Mouse (Mus musculus) midbrain, postnatal 0 days (tissue): Measurements from ENCODE around the gene Fat4. TPM values are rescaled to one million over a fixed set of nuclear protein-coding genes. Genes with fewer than 3 reads are reported as not detected.

Experiments used
- ATAC-seq: fragments of 200-750 bp; cut with Nextera tagmentation; 2 replicates; pipeline ENCODE4 v1.8.0; 2017; ENCODE audit warnings: moderate number of reproducible peaks, mild to moderate bottlenecking, moderate TSS enrichment, moderate library complexity; ENCODE audit not compliant: low FRiP score
- DNase-seq: peaks from one replicate; pipeline ENCODE4 v3.0.0-alpha.2; 2015; ENCODE audit warnings: low spot score
- H3K27ac ChIP-seq: fragments of 300-500 bp; sonication (generic); 2 replicates; pipeline ENCODE4 v1.5.1; 2014; ENCODE audit warnings: low read depth, mild to moderate bottlenecking, low read length, mixed read lengths
- H3K27me3 ChIP-seq: fragments of 300-500 bp; sonication (generic); 2 replicates; pipeline ENCODE4 v1.6.1; 2014; ENCODE audit warnings: low read length, control low read depth, mixed read lengths; ENCODE audit not compliant: insufficient read depth
- H3K36me3 ChIP-seq: fragments of 300-500 bp; sonication (generic); 2 replicates; pipeline ENCODE4 v1.6.1; 2014; ENCODE audit warnings: low read length, control low read depth, mixed read lengths; ENCODE audit not compliant: insufficient read depth
- H3K4me1 ChIP-seq: fragments of 300-500 bp; sonication (generic); 2 replicates; pipeline ENCODE4 v1.6.1; 2014; ENCODE audit warnings: mild to moderate bottlenecking, control low read depth, antibody characterized with exemption, low read length, mixed read lengths; ENCODE audit not compliant: insufficient read depth
- H3K4me2 ChIP-seq: fragments of 300-500 bp; sonication (generic); 2 replicates; pipeline ENCODE4 v1.6.1; 2014; ENCODE audit warnings: low read depth, mild to moderate bottlenecking, low read length, mixed read lengths; ENCODE audit not compliant: poor library complexity, severe bottlenecking
- H3K4me3 ChIP-seq: fragments of 300-500 bp; sonication (generic); 2 replicates; pipeline ENCODE4 v1.5.1; 2014; ENCODE audit warnings: low read depth, mild to moderate bottlenecking, low read length, moderate library complexity
- H3K9ac ChIP-seq: fragments of 300-500 bp; sonication (generic); replicated peaks from 2 replicates; pipeline ENCODE4 v1.6.1; 2014; ENCODE audit warnings: mild to moderate bottlenecking, low read length, moderate library complexity, mixed read lengths; ENCODE audit not compliant: poor library complexity, severe bottlenecking
- H3K9me3 ChIP-seq: fragments of 300-500 bp; sonication (generic); 2 replicates; pipeline ENCODE4 v1.6.1; 2016; ENCODE audit warnings: low read length, control low read depth
- CTCF ChIP-seq: IDR thresholded peaks from 2 replicates; pipeline ENCODE4 v1.5.1; 2016; ENCODE audit warnings: antibody characterized with exemption, mild to moderate bottlenecking
- WGBS: fragments of 180-500 bp; shearing (Covaris S2); extraction: QIAGEN DNeasy Blood & Tissue Kit; methylation state at CpG from one replicate; pipeline ENCODE4 v1.1.7; 2014; 5-methylcytosine and 5-hydroxymethylcytosine counted together
- polyA plus RNA-seq: library from polyadenylated mRNA; unstranded; fragments of >200 nt; fragmentation: Nextera tagmentation; extraction: Ambion mirVana; gene quantifications from 2 replicates; pipeline ENCODE4 v1.2.1, GENCODE M21; 2015
- total RNA-seq: library from RNA; depleted of rRNA; stranded (reverse); fragments of >200 nt; gene quantifications from 2 replicates; pipeline ENCODE4 v1.2.3, GENCODE M21; 2014

Fat4 gene
- total and polyA plus RNA-seq, 2 experiments from 2014 or later, result 5.0 to 79.1 TPM

DNA sequence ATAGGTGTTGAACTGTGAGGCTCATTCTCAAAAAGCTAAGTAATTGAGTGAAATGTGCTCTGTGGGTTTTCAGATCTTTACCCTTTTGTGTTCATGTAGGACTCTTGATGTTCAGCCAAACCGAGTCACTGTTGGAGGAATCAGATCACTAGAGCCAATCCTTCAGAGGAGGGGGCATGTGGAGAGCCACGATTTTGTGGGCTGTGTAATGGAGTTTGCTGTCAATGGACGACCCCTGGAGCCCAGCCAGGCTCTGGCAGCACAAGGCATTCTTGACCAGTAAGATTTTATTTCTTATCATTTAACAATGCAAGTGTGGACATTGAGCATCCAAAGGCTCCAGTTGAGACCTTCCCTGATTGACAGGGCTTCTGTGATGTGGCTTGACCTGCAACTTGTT lies 113.3 kb downstream of the Fat4 start:
- no peaks in the 10 kb centered on the region for H3K4me1 ChIP-seq
- WGBS, result 52% methylated on average over 3 of the region's 3 CpGs
- ATAC-seq (no peak), DNase-seq (peak; percentile 25)
- no peaks in the 10 kb centered on the region for H3K27me3 ChIP-seq
- H3K4me2 ChIP-seq, result no peak overlapping the region
- TF ChIP-seq CTCF, result no peak
- H3K27ac ChIP-seq, result no peak overlapping the region
- peaks cover 22% of the 10 kb centered on the region for H3K36me3 ChIP-seq
- H3K9me3 ChIP-seq, result no peaks in the 10 kb centered on the region
- H3K4me3 ChIP-seq, result no peak overlapping the region
- H3K9ac ChIP-seq, result no peak overlapping the region

DNA sequence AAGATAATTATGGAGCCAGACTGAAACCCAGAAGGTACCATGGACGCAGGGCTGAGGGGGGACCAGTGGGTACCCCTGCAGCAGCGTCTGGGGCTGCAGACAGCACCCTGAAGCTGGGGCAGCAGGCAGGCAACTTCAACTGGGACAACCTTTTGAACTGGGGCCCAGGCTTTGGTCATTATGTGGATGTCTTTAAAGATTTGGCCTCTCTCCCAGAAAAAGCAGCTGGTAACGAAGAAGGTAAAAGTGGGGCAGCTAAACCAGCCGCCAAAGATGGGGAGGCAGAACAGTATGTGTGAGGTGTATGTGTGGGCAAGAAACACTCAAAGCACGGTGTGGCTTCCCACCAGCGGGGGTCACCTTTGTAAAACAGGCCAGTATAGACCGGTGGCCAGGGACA lies 123.8 kb downstream of the Fat4 start:
- no peak overlapping the region for H3K4me2 ChIP-seq
- peak; percentile 50 for DNase-seq
- H3K4me3 ChIP-seq, result no peak overlapping the region
- no peaks in the 10 kb centered on the region for H3K9me3 ChIP-seq
- H3K9ac ChIP-seq, result no peak overlapping the region
- H3K36me3 ChIP-seq, result peaks cover 22% of the 10 kb centered on the region
- no peaks in the 10 kb centered on the region for H3K4me1 ChIP-seq
- no peak overlapping the region for H3K27ac ChIP-seq
- TF ChIP-seq CTCF, result no peak
- WGBS, result 66% methylated on average over 7 of the region's 7 CpGs
- 0 out of 2 replicates have a peak, but pooled peaks have one; percentile 27 for ATAC-seq
- H3K27me3 ChIP-seq, result no peaks in the 10 kb centered on the region

DNA sequence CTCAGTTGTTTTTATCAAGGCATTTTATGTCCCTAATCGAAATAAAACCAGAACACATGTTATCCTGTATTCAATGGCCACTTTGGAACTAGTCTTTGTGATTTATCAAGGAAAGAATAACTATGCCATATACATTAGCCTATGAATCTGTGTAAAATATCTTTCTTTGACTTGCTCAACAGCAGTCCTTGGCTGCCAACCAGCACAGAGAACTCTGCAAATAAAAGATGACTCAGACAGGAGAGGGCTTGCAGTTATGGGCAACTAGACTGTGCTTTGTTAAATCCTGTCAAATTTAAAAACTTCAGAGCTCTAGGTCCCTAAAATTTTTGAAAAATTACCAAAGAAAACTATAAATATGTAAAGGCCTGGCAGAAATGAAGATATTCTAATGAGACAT lies 130.9 kb downstream of the Fat4 start:
- Histone ChIP-seq H3K36me3 (no peaks in the 10 kb centered on the region), H3K4me1 (no peaks in the 10 kb centered on the region), H3K9ac (no peak overlapping the region), H3K27ac (no peak overlapping the region), H3K9me3 (no peaks in the 10 kb centered on the region), H3K27me3 (no peaks in the 10 kb centered on the region), H3K4me3 (no peak overlapping the region), H3K4me2 (no peak overlapping the region)
- WGBS, result 83% methylated on average over 1 of the region's 1 CpGs
- no peak for ATAC-seq
- DNase-seq, result no peak
- no peak for TF ChIP-seq CTCF

DNA sequence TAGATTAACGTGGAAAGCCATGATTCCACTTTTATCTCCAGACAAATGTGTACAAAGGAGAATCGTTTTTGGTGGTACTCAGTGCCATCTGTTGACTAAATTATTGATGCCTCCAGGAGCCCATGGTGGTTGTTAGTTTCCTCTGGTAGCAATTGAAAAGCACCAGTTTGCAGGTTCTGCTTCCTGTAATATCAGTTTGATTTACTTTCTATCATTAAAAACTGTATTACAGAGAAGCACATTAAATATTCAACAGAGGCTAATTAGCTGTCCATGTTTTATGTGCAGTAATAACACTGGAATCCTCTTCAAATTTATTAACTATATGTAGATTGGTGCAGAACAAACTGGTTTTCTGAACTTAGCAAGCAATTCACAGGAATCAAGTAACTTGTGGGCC lies 149.4 kb downstream of the Fat4 start:
- no peak overlapping the region for H3K27ac ChIP-seq
- WGBS, result 61% methylated on average over 2 of the region's 2 CpGs
- no peak overlapping the region for H3K4me2 ChIP-seq
- TF ChIP-seq CTCF, result no peak
- no peaks in the 10 kb centered on the region for H3K36me3 ChIP-seq
- ATAC-seq (no peak), DNase-seq (peak; percentile 16)
- H3K9me3 ChIP-seq, result no peaks in the 10 kb centered on the region
- H3K4me3 ChIP-seq, result no peak overlapping the region
- H3K27me3 ChIP-seq, result no peaks in the 10 kb centered on the region
- H3K4me1 ChIP-seq, result no peaks in the 10 kb centered on the region
- H3K9ac ChIP-seq, result no peak overlapping the region

DNA sequence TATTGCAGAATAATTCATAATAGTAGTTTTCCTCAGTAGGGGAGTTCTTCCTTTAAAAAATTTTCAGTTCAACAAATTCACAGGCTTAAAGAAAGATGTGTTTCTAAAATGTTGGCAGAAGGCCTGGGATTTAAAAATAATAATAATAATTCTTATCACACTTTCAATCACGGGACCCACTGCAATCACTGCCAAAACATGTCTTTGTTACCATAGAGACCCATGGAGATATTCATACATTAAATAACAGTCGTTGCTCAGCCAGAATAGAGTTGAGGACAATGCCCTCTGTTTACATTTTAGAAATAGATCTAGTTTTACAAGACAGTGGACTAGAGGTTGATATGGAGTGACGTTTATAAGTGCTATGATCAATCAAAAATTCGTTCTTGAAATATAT lies 159.7 kb downstream of the Fat4 start:
- H3K9me3 ChIP-seq, result no peaks in the 10 kb centered on the region
- H3K36me3 ChIP-seq, result no peaks in the 10 kb centered on the region
- WGBS, result 43% methylated on average over 4 of the region's 4 CpGs
- no peak for TF ChIP-seq CTCF
- no peak overlapping the region for H3K4me2 ChIP-seq
- H3K27ac ChIP-seq, result no peak overlapping the region
- no peaks in the 10 kb centered on the region for H3K27me3 ChIP-seq
- H3K4me1 ChIP-seq, result no peaks in the 10 kb centered on the region
- no peak overlapping the region for H3K4me3 ChIP-seq
- DNase-seq (no peak), ATAC-seq (no peak)
- H3K9ac ChIP-seq, result no peak overlapping the region

DNA sequence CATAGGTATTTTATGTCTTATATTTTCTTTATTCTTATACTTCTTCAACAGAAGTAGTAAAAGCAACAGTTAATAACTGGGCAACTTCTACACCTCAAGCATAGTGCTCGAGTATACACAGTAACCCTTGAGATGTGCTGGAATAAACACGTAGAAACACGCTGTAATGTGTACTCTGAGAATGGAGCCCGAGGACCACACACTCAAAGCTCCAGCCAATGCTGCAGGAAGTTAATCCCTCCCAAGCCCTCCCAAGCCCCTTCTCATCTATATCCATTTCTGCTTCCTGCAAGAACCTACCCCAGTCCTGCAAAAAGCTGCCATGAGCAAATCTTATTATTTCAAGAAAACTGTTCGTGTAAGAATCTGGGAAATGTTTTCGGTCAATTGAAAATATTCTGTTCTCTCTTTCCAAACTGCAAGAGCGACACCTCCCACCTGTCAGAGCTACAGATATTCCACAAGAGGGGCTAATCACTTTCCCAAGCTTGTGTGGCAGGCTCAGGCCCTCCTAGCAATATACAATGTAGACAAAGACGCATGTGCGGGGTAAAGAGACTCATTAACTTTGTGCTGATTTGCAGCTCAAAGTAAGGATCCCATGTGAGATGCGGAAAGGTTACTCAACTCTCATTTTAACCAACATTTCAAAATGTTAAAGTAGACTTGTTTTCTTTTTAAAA lies 161.0 kb downstream of the Fat4 start:
- ATAC-seq, result no peak
- no peak for TF ChIP-seq CTCF
- no peak overlapping the region for H3K4me3 ChIP-seq
- H3K4me1 ChIP-seq, result no peaks in the 10 kb centered on the region
- H3K4me2 ChIP-seq, result no peak overlapping the region
- no peaks in the 10 kb centered on the region for H3K27me3 ChIP-seq
- DNase-seq, result no peak
- 47% methylated on average over 10 of the region's 10 CpGs for WGBS
- no peak overlapping the region for H3K9ac ChIP-seq
- H3K9me3 ChIP-seq, result no peaks in the 10 kb centered on the region
- H3K36me3 ChIP-seq, result no peaks in the 10 kb centered on the region
- H3K27ac ChIP-seq, result no peak overlapping the region
